Mouse (Mus musculus): ENCODE data around the gene Pimreg. TPM values are rescaled to one million over a fixed set of nuclear protein-coding genes. Genes with fewer than 3 reads are reported as not detected.

Pimreg gene
- polyA plus RNA-seq, 1 experiment from 2014 or later: 131 TPM

DNA sequence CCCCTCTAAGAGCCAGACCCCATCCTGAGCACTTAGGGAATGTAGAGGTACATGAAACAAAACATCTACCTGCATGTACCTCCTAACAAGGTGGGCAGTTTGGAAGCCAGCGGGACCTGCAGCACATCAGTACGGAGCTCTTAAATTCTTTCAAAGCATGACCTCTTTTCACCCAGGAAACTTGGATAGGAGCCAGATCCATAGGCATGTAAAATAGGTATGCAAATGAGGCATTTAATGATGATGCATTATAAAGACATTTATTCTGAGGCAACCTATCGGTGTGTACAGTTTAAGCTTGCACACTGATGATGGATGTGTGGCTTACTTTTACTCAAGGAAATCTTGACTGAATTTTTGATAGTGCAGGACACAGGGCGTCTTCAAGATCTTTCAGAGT, 27.2 kb upstream of the Pimreg start:
- no peak for ATAC-seq (replicated peaks; ENCODE audit: low FRiP score)
- Histone ChIP-seq H3K4me3 (replicated peaks) (no peak overlapping the region), H3K4me2 (no peak overlapping the region), H3K36me3 (no peaks in the 10 kb centered on the region), H3K9ac (no peak overlapping the region), H3K9me3 (replicated peaks) (no peaks in the 10 kb centered on the region), H3K27ac (no peak overlapping the region), H3K27me3 (peaks cover 26% of the 10 kb centered on the region; the same call in 1 of the 2 replicates), H3K4me1 (peaks cover 10% of the 10 kb centered on the region)
- 71% methylated on average over 4 of the region's 4 CpGs for WGBS

DNA sequence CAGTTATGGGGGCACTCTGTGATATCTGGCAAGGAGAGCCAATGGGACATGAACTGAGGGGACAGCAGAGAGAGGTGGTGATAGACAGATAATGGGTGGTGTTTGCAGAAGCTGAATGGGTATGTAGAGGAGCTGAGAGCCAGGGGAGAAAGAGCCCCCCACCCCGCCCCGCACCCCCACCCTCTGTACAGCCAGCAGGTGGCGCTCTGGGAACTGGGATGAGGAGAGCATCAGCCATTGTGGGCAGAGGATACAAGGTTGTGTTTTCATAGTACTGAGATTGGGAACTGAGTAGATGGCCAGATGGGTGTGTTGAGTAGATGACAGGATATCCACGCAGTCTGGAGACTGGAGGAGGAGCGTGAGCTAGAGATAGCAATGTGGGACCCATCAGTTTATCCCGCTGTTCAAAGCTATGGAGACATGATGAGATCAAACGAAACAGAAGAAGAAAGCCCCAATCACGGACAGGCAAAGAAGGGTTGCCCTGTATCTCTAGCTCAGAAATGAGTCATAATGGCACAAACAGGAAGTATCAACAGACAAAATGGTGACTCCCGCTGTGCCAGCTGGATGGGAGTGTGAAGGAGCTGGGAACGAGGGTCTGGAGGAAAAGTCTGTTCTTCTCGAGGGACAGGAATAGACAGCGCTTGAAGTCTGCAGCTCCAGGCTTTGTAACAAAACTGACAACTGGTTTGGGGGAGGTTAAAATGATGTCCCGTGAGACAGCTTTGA, 25.1 kb upstream of the Pimreg start:
- Histone ChIP-seq H3K4me2 (no peak overlapping the region), H3K4me1 (peaks cover 3% of the 10 kb centered on the region), H3K4me3 (replicated peaks) (no peak overlapping the region), H3K36me3 (no peaks in the 10 kb centered on the region), H3K9ac (no peak overlapping the region), H3K27me3 (peaks cover 13% of the 10 kb centered on the region; the same call in 1 of the 2 replicates), H3K27ac (no peak overlapping the region), H3K9me3 (replicated peaks) (no peaks in the 10 kb centered on the region)
- ATAC-seq (replicated peaks; ENCODE audit: low FRiP score): no peak
- WGBS: 78% methylated on average over 13 of the region's 13 CpGs

DNA sequence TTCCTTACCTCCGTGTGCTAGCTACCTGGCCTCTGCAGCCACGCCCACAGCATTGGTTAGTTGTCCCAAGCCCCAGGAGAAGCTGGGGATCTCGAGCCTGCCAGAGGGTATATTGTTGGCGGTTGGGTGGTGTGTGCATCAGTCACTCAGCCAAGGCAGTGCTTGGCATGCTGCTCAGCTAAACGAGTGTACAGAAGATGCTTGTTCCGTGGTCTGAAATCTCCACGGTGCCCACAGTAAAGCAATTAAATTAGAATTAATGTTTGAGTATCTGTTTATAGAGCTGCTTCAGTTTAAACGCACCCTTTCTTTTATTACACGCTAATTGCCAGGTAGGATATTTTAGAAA, 24.6 kb upstream of the Pimreg start:
- no peak overlapping the region for H3K27ac ChIP-seq
- WGBS: 76% methylated on average over 9 of the region's 9 CpGs
- H3K4me2 ChIP-seq: no peak overlapping the region
- H3K4me1 ChIP-seq: no peaks in the 10 kb centered on the region
- H3K36me3 ChIP-seq: no peaks in the 10 kb centered on the region
- H3K9ac ChIP-seq: no peak overlapping the region
- H3K27me3 ChIP-seq: peaks cover 8% of the 10 kb centered on the region; the same call in 1 of the 2 replicates
- H3K9me3 ChIP-seq (replicated peaks): no peaks in the 10 kb centered on the region
- H3K4me3 ChIP-seq (replicated peaks): no peak overlapping the region
- no peak for ATAC-seq (replicated peaks; ENCODE audit: low FRiP score)

DNA sequence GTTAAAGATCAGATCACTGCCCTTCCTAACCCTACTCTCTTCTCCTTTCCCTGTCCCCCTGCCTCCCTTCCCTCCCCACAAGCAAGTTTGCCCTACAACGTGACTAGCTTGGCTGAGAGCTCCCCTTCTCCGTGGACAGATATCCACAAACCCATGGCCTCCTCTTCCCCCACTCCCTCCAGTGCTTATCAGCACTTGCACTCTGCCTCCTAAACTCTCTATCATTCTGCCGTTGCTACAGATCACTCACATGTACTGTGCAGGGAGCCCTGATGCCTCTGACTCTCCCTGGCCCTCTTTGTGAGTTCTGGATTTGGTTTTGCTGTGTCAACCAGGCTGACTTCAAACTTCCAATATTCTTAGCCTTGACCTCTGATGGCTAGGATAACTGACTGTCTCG, 20.8 kb upstream of the Pimreg start:
- peaks cover 6% of the 10 kb centered on the region; the same call in 1 of the 2 replicates for H3K27me3 ChIP-seq
- ATAC-seq (replicated peaks; ENCODE audit: low FRiP score): no peak
- 65% methylated on average over 4 of the region's 4 CpGs for WGBS
- no peaks in the 10 kb centered on the region for H3K36me3 ChIP-seq
- no peak overlapping the region for H3K27ac ChIP-seq
- H3K4me2 ChIP-seq: no peak overlapping the region
- H3K9ac ChIP-seq: no peak overlapping the region
- no peaks in the 10 kb centered on the region for H3K9me3 ChIP-seq (replicated peaks)
- H3K4me3 ChIP-seq (replicated peaks): no peak overlapping the region
- H3K4me1 ChIP-seq: peaks cover 11% of the 10 kb centered on the region; the same call in 1 of the 2 replicates

DNA sequence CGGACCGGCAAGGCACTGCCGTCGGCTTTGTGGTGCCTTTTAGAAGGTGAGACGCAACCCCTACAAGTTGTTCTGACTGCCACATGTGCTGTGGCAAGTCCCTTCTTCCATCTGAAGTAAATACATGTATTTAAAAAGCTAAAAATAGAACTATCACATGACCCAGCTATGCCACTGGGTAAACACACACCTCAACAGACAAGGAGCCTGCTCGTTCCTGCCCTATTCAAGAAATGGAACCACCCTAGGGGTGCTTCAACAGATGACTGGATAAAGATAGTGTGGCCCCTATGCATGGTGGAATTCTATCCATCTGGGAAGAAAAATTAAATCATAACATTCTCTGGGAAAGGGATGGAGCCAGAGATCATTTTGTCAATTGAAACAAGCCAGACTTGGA, 19.0 kb upstream of the Pimreg start:
- ATAC-seq (replicated peaks; ENCODE audit: low FRiP score): no peak
- no peak overlapping the region for H3K4me2 ChIP-seq
- no peaks in the 10 kb centered on the region for H3K9me3 ChIP-seq (replicated peaks)
- peaks cover 11% of the 10 kb centered on the region; the same call in 1 of the 2 replicates for H3K27me3 ChIP-seq
- 87% methylated on average over 6 of the region's 6 CpGs for WGBS
- no peaks in the 10 kb centered on the region for H3K36me3 ChIP-seq
- H3K27ac ChIP-seq: no peak overlapping the region
- no peak overlapping the region for H3K9ac ChIP-seq
- peaks cover 11% of the 10 kb centered on the region; the same call in 1 of the 2 replicates for H3K4me1 ChIP-seq
- no peak overlapping the region for H3K4me3 ChIP-seq (replicated peaks)

DNA sequence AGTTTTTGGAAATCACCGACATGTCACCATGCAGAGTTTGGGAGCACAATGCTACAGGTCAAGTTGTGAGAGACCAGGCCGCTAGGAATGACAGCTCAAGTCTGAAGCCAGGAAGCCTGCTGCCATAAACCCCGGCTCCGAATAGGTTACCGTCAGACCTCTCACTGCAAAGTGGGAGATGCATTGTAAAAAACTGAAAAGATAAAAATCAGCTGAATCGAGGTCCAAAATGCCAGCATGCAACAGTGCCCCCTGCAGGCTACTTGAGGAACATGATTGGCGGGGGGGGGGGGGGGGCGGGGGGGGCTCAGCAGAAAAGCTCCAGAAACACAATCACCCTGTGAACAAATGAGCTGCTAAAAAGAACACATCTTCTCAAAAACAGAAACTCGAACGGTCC, 18.3 kb upstream of the Pimreg start:
- Histone ChIP-seq H3K9me3 (replicated peaks) (no peaks in the 10 kb centered on the region), H3K27ac (no peak overlapping the region), H3K4me2 (no peak overlapping the region), H3K27me3 (peaks cover 14% of the 10 kb centered on the region), H3K9ac (no peak overlapping the region), H3K4me3 (replicated peaks) (no peak overlapping the region), H3K4me1 (peaks cover 11% of the 10 kb centered on the region; the same call in 1 of the 2 replicates), H3K36me3 (no peaks in the 10 kb centered on the region)
- ATAC-seq (replicated peaks; ENCODE audit: low FRiP score): no peak
- 28% methylated on average over 9 of the region's 10 CpGs for WGBS

DNA sequence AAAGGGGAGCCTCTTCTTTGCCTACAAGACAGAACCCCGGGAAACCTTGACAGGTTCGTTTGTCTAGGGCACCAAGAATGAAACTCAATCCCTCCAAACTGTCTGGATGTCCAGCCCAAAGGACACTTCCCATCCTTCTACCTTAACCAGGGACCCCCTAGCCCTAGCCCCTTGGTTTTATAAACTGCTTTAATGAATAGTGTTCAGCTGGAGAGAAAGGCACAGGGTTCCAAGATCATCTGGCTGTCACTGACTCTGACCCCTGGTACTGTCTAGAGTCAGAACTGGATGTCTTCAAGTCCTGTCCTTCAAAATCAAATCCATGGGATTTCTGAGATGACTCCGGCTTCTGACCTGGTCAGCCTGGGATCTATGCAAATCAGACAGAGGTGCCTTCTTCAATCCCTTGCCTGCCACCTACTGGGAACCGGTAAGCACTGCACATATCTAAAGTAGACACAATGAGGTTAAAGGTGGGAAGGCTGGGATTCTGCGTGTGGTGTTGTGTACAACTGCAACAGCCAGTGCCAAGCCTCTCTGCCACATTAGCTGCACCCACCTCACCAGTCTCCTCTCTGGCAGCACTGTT, 17.5 kb upstream of the Pimreg start:
- no peaks in the 10 kb centered on the region for H3K36me3 ChIP-seq
- no peak overlapping the region for H3K4me3 ChIP-seq (replicated peaks)
- H3K9me3 ChIP-seq (replicated peaks): no peaks in the 10 kb centered on the region
- H3K27me3 ChIP-seq: peaks cover 21% of the 10 kb centered on the region
- no peak for ATAC-seq (replicated peaks; ENCODE audit: low FRiP score)
- no peak overlapping the region for H3K4me2 ChIP-seq
- 15% methylated on average over 5 of the region's 5 CpGs for WGBS
- H3K9ac ChIP-seq: no peak overlapping the region
- H3K4me1 ChIP-seq: peaks cover 12% of the 10 kb centered on the region; the same call in 1 of the 2 replicates
- H3K27ac ChIP-seq: no peak overlapping the region

DNA sequence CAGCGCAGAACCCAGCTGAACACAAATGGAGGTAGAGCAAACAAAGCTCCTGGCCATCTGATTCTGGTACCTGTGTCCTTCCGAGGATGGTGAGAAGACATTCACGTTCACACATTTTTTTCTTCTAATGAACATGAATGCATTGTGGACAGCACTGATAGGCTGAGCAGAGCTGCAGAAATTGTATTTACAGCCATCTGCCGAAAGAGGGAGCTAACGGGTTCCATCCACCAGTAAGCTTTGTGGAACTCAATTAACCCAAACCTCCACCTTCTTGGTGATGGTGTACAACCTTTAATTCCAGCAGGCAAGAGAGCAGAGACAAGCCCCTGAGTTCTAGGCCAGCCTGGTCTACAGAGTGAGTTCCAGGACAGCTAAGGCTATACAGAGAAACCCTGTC, 16.0 kb upstream of the Pimreg start:
- no peak for ATAC-seq (replicated peaks; ENCODE audit: low FRiP score)
- H3K4me2 ChIP-seq: no peak overlapping the region
- no peak overlapping the region for H3K9ac ChIP-seq
- no peaks in the 10 kb centered on the region for H3K36me3 ChIP-seq
- H3K4me1 ChIP-seq: peaks cover 15% of the 10 kb centered on the region; the same call in 1 of the 2 replicates
- WGBS: 41% methylated on average over 5 of the region's 5 CpGs
- no peak overlapping the region for H3K27ac ChIP-seq
- peaks cover 37% of the 10 kb centered on the region for H3K27me3 ChIP-seq
- no peak overlapping the region for H3K4me3 ChIP-seq (replicated peaks)
- no peaks in the 10 kb centered on the region for H3K9me3 ChIP-seq (replicated peaks)

DNA sequence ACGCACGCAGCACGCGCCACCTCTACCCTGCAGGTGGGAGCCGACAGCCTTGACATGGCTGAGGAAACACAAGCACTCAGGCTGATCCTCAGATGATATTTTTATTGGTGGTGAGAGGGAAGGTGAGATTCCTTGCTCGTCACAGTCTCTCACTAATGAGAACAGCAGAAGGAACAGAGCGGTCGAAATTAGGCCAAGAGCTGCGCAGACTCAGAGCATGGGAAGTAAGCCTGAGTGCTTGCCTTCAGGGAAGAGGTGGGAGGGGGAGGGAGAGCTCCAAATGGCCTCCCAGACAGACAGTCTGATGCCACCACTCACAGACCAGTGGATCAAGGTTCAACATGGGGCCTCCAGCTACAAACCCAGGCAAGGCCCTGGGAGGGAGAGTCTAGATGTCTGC, 15.3 kb upstream of the Pimreg start:
- 62% methylated on average over 9 of the region's 9 CpGs for WGBS
- no peaks in the 10 kb centered on the region for H3K36me3 ChIP-seq
- ATAC-seq (replicated peaks; ENCODE audit: low FRiP score): no peak

DNA sequence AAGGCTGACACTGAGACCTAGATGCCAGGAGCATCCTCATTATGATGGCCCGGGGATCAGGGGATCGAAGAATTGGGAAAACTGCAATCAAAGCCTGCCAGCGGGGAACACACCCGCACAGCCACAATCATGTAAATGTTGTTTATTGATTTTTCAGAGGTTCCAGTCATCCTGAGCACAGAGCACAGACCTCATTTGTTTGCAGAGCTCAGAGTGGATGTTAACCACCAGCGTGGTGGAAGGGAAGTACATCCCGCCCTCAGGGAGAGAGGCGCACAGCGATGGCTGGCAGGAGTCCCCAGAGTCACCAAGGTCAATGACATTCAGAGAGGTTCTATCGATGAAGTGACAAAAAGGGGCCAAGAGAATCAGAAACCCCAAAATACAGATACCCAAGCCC, 14.0 kb upstream of the Pimreg start:
- no peak overlapping the region for H3K27ac ChIP-seq
- H3K27me3 ChIP-seq: peaks cover 43% of the 10 kb centered on the region
- H3K36me3 ChIP-seq: no peaks in the 10 kb centered on the region
- no peak overlapping the region for H3K4me2 ChIP-seq
- H3K4me3 ChIP-seq (replicated peaks): no peak overlapping the region
- WGBS: 84% methylated on average over 9 of the region's 9 CpGs
- no peak overlapping the region for H3K9ac ChIP-seq
- H3K9me3 ChIP-seq (replicated peaks): no peaks in the 10 kb centered on the region
- no peak for ATAC-seq (replicated peaks; ENCODE audit: low FRiP score)
- H3K4me1 ChIP-seq: peaks cover 15% of the 10 kb centered on the region; the same call in 1 of the 2 replicates

More for the DNA sequence above, 15.3 kb upstream of the Pimreg start:
- Histone ChIP-seq H3K27ac (no peak overlapping the region), H3K4me3 (replicated peaks) (no peak overlapping the region), H3K9ac (no peak overlapping the region), H3K4me1 (peaks cover 15% of the 10 kb centered on the region; the same call in 1 of the 2 replicates), H3K9me3 (replicated peaks) (no peaks in the 10 kb centered on the region), H3K27me3 (peaks cover 43% of the 10 kb centered on the region), H3K4me2 (no peak overlapping the region)

DNA sequence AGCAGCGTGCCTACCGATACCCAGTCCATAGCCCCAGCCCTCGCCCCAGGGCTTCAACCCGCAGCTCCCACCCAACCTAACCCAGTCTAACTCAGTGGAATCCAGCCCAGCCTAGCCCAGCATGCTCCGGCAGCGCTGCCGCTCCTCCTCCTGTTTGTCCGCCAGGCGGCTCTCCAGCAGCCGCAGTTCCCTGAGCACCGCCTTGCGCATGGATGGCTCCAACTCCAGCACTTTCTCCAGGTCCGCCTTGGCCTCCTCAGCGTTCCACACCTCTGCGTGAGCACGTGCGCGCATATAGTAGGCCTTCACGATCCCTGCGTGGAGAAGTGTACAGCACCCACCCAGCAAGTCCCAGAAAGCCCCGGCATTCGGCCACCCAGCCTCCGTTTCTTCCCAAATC, 12.7 kb upstream of the Pimreg start:
- peak; percentile 37 for ATAC-seq (replicated peaks; ENCODE audit: low FRiP score)
- 16% methylated on average over 23 of the region's 23 CpGs for WGBS
- H3K4me2 ChIP-seq: no peak overlapping the region

DNA sequence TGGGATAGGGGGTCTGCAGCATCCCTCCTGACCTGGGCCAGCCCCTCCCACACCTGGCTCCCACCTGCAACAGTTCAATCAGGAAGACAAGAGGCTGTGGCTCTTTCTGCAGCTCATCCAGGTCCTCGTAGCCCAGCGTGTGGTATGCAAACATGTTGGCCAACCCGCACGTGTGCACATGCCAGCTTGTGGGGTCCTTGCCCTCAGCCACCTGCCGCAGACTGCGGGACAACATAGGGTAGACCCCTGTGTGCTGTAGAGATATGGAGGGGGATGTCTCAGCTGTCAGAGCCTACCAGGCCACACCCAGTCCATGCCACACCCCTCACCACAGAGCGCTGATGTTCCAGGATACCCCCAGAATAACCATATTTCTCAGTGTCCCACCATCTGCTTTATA, 10.5 kb upstream of the Pimreg start:
- Histone ChIP-seq H3K36me3 (no peaks in the 10 kb centered on the region), H3K4me2 (no peak overlapping the region), H3K9ac (no peak overlapping the region), H3K27ac (no peak overlapping the region), H3K4me3 (replicated peaks) (no peak overlapping the region), H3K27me3 (peaks cover 37% of the 10 kb centered on the region), H3K9me3 (replicated peaks) (no peaks in the 10 kb centered on the region), H3K4me1 (0 out of 2 replicates have a peak, but pooled peaks cover 4% of the 10 kb centered on the region)
- ATAC-seq (replicated peaks; ENCODE audit: low FRiP score): no peak
- WGBS: 90% methylated on average over 7 of the region's 7 CpGs

More for the DNA sequence above, 12.7 kb upstream of the Pimreg start:
- no peak overlapping the region for H3K4me3 ChIP-seq (replicated peaks)
- no peaks in the 10 kb centered on the region for H3K36me3 ChIP-seq
- H3K27ac ChIP-seq: no peak overlapping the region
- H3K9ac ChIP-seq: no peak overlapping the region
- peaks cover 6% of the 10 kb centered on the region; the same call in 1 of the 2 replicates for H3K4me1 ChIP-seq
- H3K27me3 ChIP-seq: peaks cover 43% of the 10 kb centered on the region
- H3K9me3 ChIP-seq (replicated peaks): no peaks in the 10 kb centered on the region

All from kidney, embryonic 15.5 days (tissue).